Mouse (Mus musculus) cerebellum, postnatal 10 days (tissue): ENCODE measurements around the gene Vav1.

Experiments used
- DNase-seq, 2 experiments: peaks; one replicate each; pipeline ENCODE4 v3.0.0; 2021; ENCODE audit warnings: mixed read lengths in 2 of 2

Gene Vav1

GRCm38 (mm10) chr17:57278943-57279590 is at the start of gene Vav1:
Vav1 (plus strand) TSS chr17:57279100.
- no peak for DNase-seq

- peak in 1 of 2 experiments; percentile 25 for DNase-seq
Measured at GRCm38 (mm10) chr17:57229851-57230727, 48.8 kb upstream of the Vav1 start.

GRCm38 (mm10) chr17:57230728-57231125 is 48.2 kb upstream of the Vav1 start:
- DNase-seq, result no peak

GRCm38 (mm10) chr17:57231321-57231771 is 47.6 kb upstream of the Vav1 start:
- DNase-seq, result no peak

- DNase-seq, result no peak
Measured at GRCm38 (mm10) chr17:57232200-57232599, 46.7 kb upstream of the Vav1 start.

- DNase-seq, result no peak
Measured at GRCm38 (mm10) chr17:57233038-57233437, 45.9 kb upstream of the Vav1 start.

- no peak for DNase-seq
Measured at GRCm38 (mm10) chr17:57234254-57234928, 44.5 kb upstream of the Vav1 start.

- DNase-seq, result no peak
Measured at GRCm38 (mm10) chr17:57235803-57236202, 43.1 kb upstream of the Vav1 start.

GRCm38 (mm10) chr17:57237181-57237580 is 41.7 kb upstream of the Vav1 start:
- no peak for DNase-seq

GRCm38 (mm10) chr17:57243650-57244370 is 35.1 kb upstream of the Vav1 start:
- no peak for DNase-seq

GRCm38 (mm10) chr17:57245311-57245929 is 33.5 kb upstream of the Vav1 start:
- no peak for DNase-seq

- peak in 1 of 2 experiments; percentile 38 for DNase-seq
Measured at GRCm38 (mm10) chr17:57246663-57247392, 32.1 kb upstream of the Vav1 start.

GRCm38 (mm10) chr17:57247393-57248200 is 31.3 kb upstream of the Vav1 start:
- DNase-seq, result peak; percentile 91 to 94

- DNase-seq, result peak; percentile 90 to 93
Measured at GRCm38 (mm10) chr17:57248201-57248699, 30.6 kb upstream of the Vav1 start, which contains the start of gene Gpr108. Gpr108 (minus strand) TSS chr17:57248446.

GRCm38 (mm10) chr17:57248771-57249170 is 30.1 kb upstream of the Vav1 start:
- peak in 1 of 2 experiments; percentile 37 for DNase-seq

- DNase-seq, result peak; percentile 94 to 96
Measured at GRCm38 (mm10) chr17:57249186-57250181, 29.4 kb upstream of the Vav1 start, which contains the start of gene Trip10. Trip10 (plus strand) TSS chr17:57249455.

- DNase-seq, result peak in 1 of 2 experiments; percentile 46
Measured at GRCm38 (mm10) chr17:57250461-57251160, 28.3 kb upstream of the Vav1 start.

- DNase-seq, result no peak
Measured at GRCm38 (mm10) chr17:57251431-57251830, 27.5 kb upstream of the Vav1 start.
